Mouse (Mus musculus): ENCODE measurements around the gene Dock2. TPM values are rescaled to one million over a fixed set of nuclear protein-coding genes. Genes with fewer than 3 reads are reported as not detected.

The Dock2 gene
- polyA plus RNA-seq, 1 experiment from 2014 or later = 2.8 TPM

GRCm38 (mm10) chr11:34276363-34277046, 507.2 kb downstream of the Dock2 start:
- Histone ChIP-seq H3K36me3 (no peaks in the 10 kb centered on the region), H3K9me3 (replicated peaks) (no peaks in the 10 kb centered on the region), H3K4me1 (replicated peaks) (no peaks in the 10 kb centered on the region), H3K27me3 (no peaks in the 10 kb centered on the region), H3K4me2 (no peak overlapping the region), H3K27ac (no peak overlapping the region), H3K4me3 (replicated peaks) (no peak overlapping the region), H3K9ac (no peak overlapping the region)
- 74% methylated on average over 14 of the region's 14 CpGs for WGBS (ENCODE audit: insufficient replicate concordance)
- no peak for DNase-seq
- no peak for ATAC-seq (ENCODE audit: low read depth)

- WGBS (ENCODE audit: insufficient replicate concordance) = 41% methylated on average over 2 of the region's 2 CpGs
- no peak overlapping the region for H3K9ac ChIP-seq
- no peaks in the 10 kb centered on the region for H3K36me3 ChIP-seq
- DNase-seq = no peak
- H3K27ac ChIP-seq = no peak overlapping the region
- H3K27me3 ChIP-seq = no peaks in the 10 kb centered on the region
- H3K9me3 ChIP-seq (replicated peaks) = no peaks in the 10 kb centered on the region
- ATAC-seq (ENCODE audit: low read depth) = no peak
- no peak overlapping the region for H3K4me3 ChIP-seq (replicated peaks)
- H3K4me2 ChIP-seq = no peak overlapping the region
- no peaks in the 10 kb centered on the region for H3K4me1 ChIP-seq (replicated peaks)
Measured at GRCm38 (mm10) chr11:34275941-34276340, 507.8 kb downstream of the Dock2 start.

- Histone ChIP-seq H3K27me3 (no peaks in the 10 kb centered on the region), H3K9ac (no peak overlapping the region), H3K27ac (no peak overlapping the region), H3K4me1 (replicated peaks) (no peaks in the 10 kb centered on the region), H3K4me2 (no peak overlapping the region), H3K9me3 (replicated peaks) (no peaks in the 10 kb centered on the region), H3K36me3 (no peaks in the 10 kb centered on the region), H3K4me3 (replicated peaks) (no peak overlapping the region)
- ATAC-seq (ENCODE audit: low read depth) = no peak
- DNase-seq = no peak
- 76% methylated on average over 10 of the region's 10 CpGs for WGBS (ENCODE audit: insufficient replicate concordance)
Measured at GRCm38 (mm10) chr11:34272016-34272415, 511.7 kb downstream of the Dock2 start.

GRCm38 (mm10) chr11:34264099-34264498, 519.6 kb downstream of the Dock2 start:
- no peak overlapping the region for H3K4me2 ChIP-seq
- ATAC-seq (ENCODE audit: low read depth) (no peak), DNase-seq (no peak)
- H3K4me1 ChIP-seq (replicated peaks) = no peaks in the 10 kb centered on the region
- 64% methylated on average over 1 of the region's 1 CpGs for WGBS (ENCODE audit: insufficient replicate concordance)
- no peaks in the 10 kb centered on the region for H3K27me3 ChIP-seq
- H3K9me3 ChIP-seq (replicated peaks) = no peaks in the 10 kb centered on the region
- no peaks in the 10 kb centered on the region for H3K36me3 ChIP-seq
- H3K4me3 ChIP-seq (replicated peaks) = no peak overlapping the region
- H3K9ac ChIP-seq = no peak overlapping the region
- no peak overlapping the region for H3K27ac ChIP-seq

- Histone ChIP-seq H3K27me3 (no peaks in the 10 kb centered on the region), H3K4me1 (replicated peaks) (0 out of 2 replicates have a peak, but pooled peaks cover 5% of the 10 kb centered on the region), H3K27ac (no peak overlapping the region), H3K9me3 (replicated peaks) (no peaks in the 10 kb centered on the region), H3K9ac (no peak overlapping the region), H3K4me3 (replicated peaks) (no peak overlapping the region), H3K36me3 (no peaks in the 10 kb centered on the region), H3K4me2 (no peak overlapping the region)
- ATAC-seq (ENCODE audit: low read depth) = no peak
- no peak for DNase-seq
- 73% methylated on average over 12 of the region's 12 CpGs for WGBS (ENCODE audit: insufficient replicate concordance)
Measured at GRCm38 (mm10) chr11:34258849-34259469, 524.7 kb downstream of the Dock2 start.

GRCm38 (mm10) chr11:34257548-34258189, 526.0 kb downstream of the Dock2 start:
- H3K4me1 ChIP-seq (replicated peaks) = 0 out of 2 replicates have a peak, but pooled peaks cover 5% of the 10 kb centered on the region
- 72% methylated on average over 11 of the region's 11 CpGs for WGBS (ENCODE audit: insufficient replicate concordance)
- ATAC-seq (ENCODE audit: low read depth) = no peak
- H3K9ac ChIP-seq = no peak overlapping the region
- no peaks in the 10 kb centered on the region for H3K27me3 ChIP-seq
- no peak overlapping the region for H3K4me3 ChIP-seq (replicated peaks)
- no peaks in the 10 kb centered on the region for H3K9me3 ChIP-seq (replicated peaks)
- DNase-seq = no peak
- H3K27ac ChIP-seq = no peak overlapping the region
- H3K36me3 ChIP-seq = no peaks in the 10 kb centered on the region
- no peak overlapping the region for H3K4me2 ChIP-seq

- ATAC-seq (ENCODE audit: low read depth) = no peak
- 42% methylated on average over 6 of the region's 6 CpGs for WGBS (ENCODE audit: insufficient replicate concordance)
- Histone ChIP-seq H3K4me3 (replicated peaks) (no peak overlapping the region), H3K36me3 (no peaks in the 10 kb centered on the region), H3K27ac (no peak overlapping the region), H3K27me3 (no peaks in the 10 kb centered on the region), H3K4me2 (no peak overlapping the region), H3K9me3 (replicated peaks) (no peaks in the 10 kb centered on the region), H3K9ac (no peak overlapping the region), H3K4me1 (replicated peaks) (no peaks in the 10 kb centered on the region)
- no peak for DNase-seq
Measured at GRCm38 (mm10) chr11:34242979-34243378, 540.7 kb downstream of the Dock2 start.

GRCm38 (mm10) chr11:34240252-34240651, 543.4 kb downstream of the Dock2 start:
- 84% methylated on average over 1 of the region's 1 CpGs for WGBS (ENCODE audit: insufficient replicate concordance)
- H3K27me3 ChIP-seq = no peaks in the 10 kb centered on the region
- ATAC-seq (ENCODE audit: low read depth) = no peak

GRCm38 (mm10) chr11:34239691-34240090, 544.0 kb downstream of the Dock2 start:
- no peaks in the 10 kb centered on the region for H3K9me3 ChIP-seq (replicated peaks)
- 57% methylated on average over 2 of the region's 2 CpGs for WGBS (ENCODE audit: insufficient replicate concordance)

More at GRCm38 (mm10) chr11:34240252-34240651, 543.4 kb downstream of the Dock2 start:
- no peak for DNase-seq
- no peak overlapping the region for H3K4me2 ChIP-seq
- no peak overlapping the region for H3K4me3 ChIP-seq (replicated peaks)
- no peaks in the 10 kb centered on the region for H3K4me1 ChIP-seq (replicated peaks)
- H3K9me3 ChIP-seq (replicated peaks) = no peaks in the 10 kb centered on the region
- H3K27ac ChIP-seq = no peak overlapping the region
- H3K36me3 ChIP-seq = no peaks in the 10 kb centered on the region
- H3K9ac ChIP-seq = no peak overlapping the region

GRCm38 (mm10) chr11:34236885-34237284, 546.8 kb downstream of the Dock2 start:
- Histone ChIP-seq H3K9me3 (replicated peaks) (no peaks in the 10 kb centered on the region), H3K36me3 (no peaks in the 10 kb centered on the region), H3K4me2 (no peak overlapping the region), H3K4me3 (replicated peaks) (no peak overlapping the region), H3K9ac (no peak overlapping the region), H3K27me3 (no peaks in the 10 kb centered on the region), H3K4me1 (replicated peaks) (no peaks in the 10 kb centered on the region), H3K27ac (no peak overlapping the region)
- WGBS (ENCODE audit: insufficient replicate concordance) = 72% methylated on average over 6 of the region's 6 CpGs
- DNase-seq = no peak
- ATAC-seq (ENCODE audit: low read depth) = no peak

More at GRCm38 (mm10) chr11:34239691-34240090, 544.0 kb downstream of the Dock2 start:
- Histone ChIP-seq H3K27ac (no peak overlapping the region), H3K27me3 (no peaks in the 10 kb centered on the region), H3K9ac (no peak overlapping the region), H3K4me2 (no peak overlapping the region), H3K4me3 (replicated peaks) (no peak overlapping the region), H3K4me1 (replicated peaks) (no peaks in the 10 kb centered on the region), H3K36me3 (no peaks in the 10 kb centered on the region)
- no peak for DNase-seq
- no peak for ATAC-seq (ENCODE audit: low read depth)

GRCm38 (mm10) chr11:34236091-34236759, 547.5 kb downstream of the Dock2 start:
- WGBS (ENCODE audit: insufficient replicate concordance) = 42% methylated on average over 5 of the region's 5 CpGs
- no peak for DNase-seq
- ATAC-seq (ENCODE audit: low read depth) = no peak

More at GRCm38 (mm10) chr11:34236091-34236759, 547.5 kb downstream of the Dock2 start:
- Histone ChIP-seq H3K4me1 (replicated peaks) (no peaks in the 10 kb centered on the region), H3K36me3 (no peaks in the 10 kb centered on the region), H3K4me2 (no peak overlapping the region), H3K4me3 (replicated peaks) (no peak overlapping the region), H3K9me3 (replicated peaks) (no peaks in the 10 kb centered on the region), H3K27ac (no peak overlapping the region), H3K27me3 (no peaks in the 10 kb centered on the region), H3K9ac (no peak overlapping the region)

Data from liver, embryonic 13.5 days (tissue).